Mouse (Mus musculus) stomach, adult 2 months (tissue): ENCODE data around the gene Ddn. TPM values are rescaled to one million over a fixed set of nuclear protein-coding genes. Genes with fewer than 3 reads are reported as not detected.

ENCODE experiments used
- polyA plus RNA-seq: library from polyadenylated mRNA; depleted of rRNA; stranded (reverse); fragments of >200 nt; gene quantifications from 2 replicates; pipeline ENCODE4 v1.2.3, GENCODE M21; 2012; rRNA removed

The Ddn gene
- polyA plus RNA-seq: 0.02 TPM in 2 replicates

DNA sequence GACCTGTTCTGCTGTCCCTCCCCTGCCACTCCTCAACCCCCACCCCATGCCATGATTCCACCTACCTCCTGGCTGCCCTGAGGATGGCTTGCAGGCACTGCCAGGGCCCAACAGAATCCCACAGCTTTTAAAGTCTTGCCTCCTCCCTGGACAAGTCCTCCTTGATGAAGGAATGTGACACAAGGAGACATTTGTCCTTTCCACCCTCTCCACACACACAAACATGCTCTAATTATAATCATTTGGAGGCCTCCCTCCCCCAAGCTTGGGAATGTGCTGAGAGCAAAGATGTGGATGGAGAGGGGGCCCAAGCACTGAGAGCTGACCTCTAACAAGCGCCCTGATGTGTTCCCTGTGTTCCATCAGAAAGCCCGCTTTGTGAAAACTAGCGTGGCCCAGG is at the start of gene Ddn:
Gene Ddn, minus strand, starts transcription at position 101 of the 400 bp plus-strand sequence.

DNA sequence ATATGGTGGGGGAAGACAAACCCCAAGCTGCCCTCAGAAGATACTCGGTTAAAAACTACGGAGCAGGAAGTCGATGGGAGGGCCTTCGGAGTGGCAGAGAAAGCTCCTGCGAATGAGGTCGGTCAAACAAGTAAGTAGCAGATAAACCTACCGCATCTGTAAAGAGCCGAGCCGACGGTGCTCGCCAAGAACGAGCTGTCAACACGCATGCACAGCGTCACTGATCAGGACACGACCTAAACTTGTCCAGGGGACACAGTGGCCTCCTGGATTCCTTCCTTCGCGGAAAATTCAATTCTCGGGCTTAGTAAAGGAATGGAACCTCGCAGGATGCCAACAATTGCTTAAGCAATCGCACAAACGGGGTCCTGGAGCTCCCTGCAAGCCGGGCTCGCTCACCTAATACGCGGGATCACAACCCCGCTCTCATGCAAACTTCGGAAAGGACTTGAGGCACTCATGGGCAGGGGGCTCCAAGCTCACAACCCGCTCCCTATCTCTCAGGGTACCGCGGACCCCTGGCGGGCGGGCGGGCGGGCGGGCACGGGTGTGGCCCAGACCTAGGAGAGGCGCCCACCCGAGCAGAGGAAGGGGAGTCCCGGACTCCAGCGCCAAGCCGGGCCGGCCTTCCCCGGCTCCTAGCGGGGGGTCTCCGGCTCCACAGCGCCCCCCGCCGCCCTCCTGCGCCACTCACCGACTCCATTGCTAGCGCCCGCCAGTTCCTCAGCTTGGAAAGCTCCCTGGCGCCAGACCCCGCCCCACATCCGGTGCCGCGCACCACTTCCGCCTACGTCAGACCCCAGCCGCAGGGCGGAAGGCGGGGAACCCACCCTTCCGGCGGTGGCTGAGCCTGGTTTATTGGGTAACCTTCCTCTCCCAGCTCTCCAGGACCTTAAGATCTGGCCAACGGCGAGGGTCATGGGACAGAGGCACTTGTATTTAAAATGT is 21.7 kb upstream of the Ddn start, which contains the start of gene Prkag1:
Gene Prkag1, minus strand, starts transcription at position 786 of the 948 bp plus-strand sequence.

DNA sequence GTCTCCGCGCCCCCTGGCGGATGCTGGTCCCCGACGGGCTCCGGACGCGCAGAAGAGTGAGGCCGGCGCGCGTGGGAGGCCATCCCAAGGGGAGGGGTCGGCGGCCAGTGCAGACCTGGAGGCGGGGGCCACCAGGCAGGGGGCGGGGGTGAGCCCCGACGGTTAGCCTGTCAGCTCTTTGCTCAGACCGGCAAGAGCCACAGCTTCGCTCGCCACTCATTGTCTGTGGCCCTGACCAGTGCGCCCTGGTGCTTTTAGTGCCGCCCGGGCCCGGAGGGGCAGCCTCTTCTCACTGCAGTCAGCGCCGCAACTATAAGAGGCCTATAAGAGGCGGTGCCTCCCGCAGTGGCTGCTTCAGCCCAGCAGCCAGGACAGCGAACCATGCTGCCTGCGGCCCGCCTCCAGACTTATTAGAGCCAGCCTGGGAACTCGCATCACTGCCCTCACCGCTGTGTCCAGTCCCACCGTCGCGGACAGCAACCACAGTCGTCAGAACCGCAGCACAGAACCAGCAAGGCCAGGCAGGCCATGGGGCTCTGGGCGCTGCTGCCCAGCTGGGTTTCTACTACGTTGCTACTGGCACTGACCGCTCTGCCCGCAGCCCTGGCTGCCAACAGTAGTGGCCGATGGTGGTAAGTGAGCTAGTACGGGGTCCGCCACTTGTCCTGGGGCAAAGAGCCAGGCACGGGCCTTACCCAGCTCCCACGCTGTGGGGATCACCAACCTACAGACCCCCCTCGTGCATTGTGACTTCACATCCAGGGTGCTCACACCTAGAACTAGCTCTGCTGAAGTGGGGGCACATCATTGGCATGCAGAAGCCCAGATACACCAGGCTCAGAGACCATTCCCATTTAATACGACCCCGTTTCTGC is 19.4 kb downstream of the Ddn start, which contains the start of gene Wnt1:
Gene Wnt1, plus strand, starts transcription at position 197 of the 875 bp plus-strand sequence.

DNA sequence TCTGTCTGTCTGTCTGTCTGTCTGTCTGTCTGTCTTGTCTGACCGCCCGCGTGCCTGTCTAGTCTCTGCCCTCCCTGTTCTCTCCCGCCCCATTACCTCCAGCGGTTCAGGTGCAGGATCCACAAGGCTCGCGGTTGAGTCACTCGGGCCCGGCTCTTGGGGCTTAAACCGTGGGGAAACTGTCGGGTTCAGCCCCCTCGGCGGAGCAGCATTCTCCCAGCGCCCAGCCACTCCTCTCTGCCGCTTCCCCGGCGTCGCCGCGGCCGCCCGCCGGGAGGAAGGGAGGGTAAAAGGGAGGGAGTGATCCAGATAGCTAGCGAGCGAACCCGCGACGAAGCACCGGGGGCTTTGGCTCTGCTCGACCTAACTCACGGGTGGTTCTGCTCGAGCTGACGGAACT is 31.5 kb downstream of the Ddn start, which contains the start of gene Wnt10b:
Gene Wnt10b, minus strand, starts transcription at position 389 of the 400 bp plus-strand sequence.

GRCm38 (mm10) chr15:98762670-98763529 is 46.4 kb downstream of the Ddn start, which contains the start of gene Arf3:
TSS of gene Arf3 (minus strand) at chr15:98763214.

Other genes starting within 250 kb of the Ddn start
- gene Ccnt1, start 238.6 kb downstream of the Ddn start, polyA plus RNA-seq: 0.94 and 2.3 TPM in 2 replicates
- 0.85 and 2.0 TPM in 2 replicates for gene 4930415O20Rik, start 238.5 kb downstream of the Ddn start, polyA plus RNA-seq
- 45.7 and 64.2 TPM in 2 replicates for gene Adcy6, start 199.4 kb downstream of the Ddn start, polyA plus RNA-seq
- 38.3 and 44.2 TPM in 2 replicates for gene Cacnb3, start 178.7 kb downstream of the Ddn start, polyA plus RNA-seq
- 11.8 and 12.9 TPM in 2 replicates for gene Ddx23, start 146.6 kb downstream of the Ddn start, polyA plus RNA-seq
- gene Rnd1, start 132.0 kb downstream of the Ddn start, polyA plus RNA-seq: 0.57 and 0.62 TPM in 2 replicates
- gene Ccdc65, start 101.3 kb downstream of the Ddn start, polyA plus RNA-seq: 0.43 and 0.45 TPM in 2 replicates
- 18.3 and 25.4 TPM in 2 replicates for gene Fkbp11, start 81.3 kb downstream of the Ddn start, polyA plus RNA-seq
- 36.3 and 39.5 TPM in 2 replicates for gene Arf3, start 46.3 kb downstream of the Ddn start, polyA plus RNA-seq
- gene Wnt10b, start 31.3 kb downstream of the Ddn start, polyA plus RNA-seq: 0.16 and 0.58 TPM in 2 replicates
- gene Wnt1, start 19.6 kb downstream of the Ddn start, polyA plus RNA-seq: not detected in 2 replicates
- gene Prkag1, start 22.0 kb upstream of the Ddn start, polyA plus RNA-seq: 27.3 and 30.3 TPM in 2 replicates
- gene Kmt2d, start 61.7 kb upstream of the Ddn start, polyA plus RNA-seq: 8.0 and 11.3 TPM in 2 replicates
- gene Rhebl1, start 85.0 kb upstream of the Ddn start, polyA plus RNA-seq: 0.75 and 0.82 TPM in 2 replicates
- gene Dhh, start 89.0 kb upstream of the Ddn start, polyA plus RNA-seq: 0.37 and 0.70 TPM in 2 replicates
- gene Lmbr1l, start 108.7 kb upstream of the Ddn start, polyA plus RNA-seq: 20.0 and 33.4 TPM in 2 replicates
- gene Tuba1b, start 125.1 kb upstream of the Ddn start, polyA plus RNA-seq: 349 and 354 TPM in 2 replicates
- 30.3 and 59.8 TPM in 2 replicates for gene Gm49450, start 144.1 kb upstream of the Ddn start, polyA plus RNA-seq
- gene Tuba1a, start 144.2 kb upstream of the Ddn start, polyA plus RNA-seq: 130 and 134 TPM in 2 replicates
- 186 and 201 TPM in 2 replicates for gene Tuba1c, start 220.4 kb upstream of the Ddn start, polyA plus RNA-seq
- gene Prph, start 245.7 kb upstream of the Ddn start, polyA plus RNA-seq: 4.5 and 8.5 TPM in 2 replicates